Comparison of ENCODE assay signal across 32 mouse cellular contexts in the genomic region with DNA sequence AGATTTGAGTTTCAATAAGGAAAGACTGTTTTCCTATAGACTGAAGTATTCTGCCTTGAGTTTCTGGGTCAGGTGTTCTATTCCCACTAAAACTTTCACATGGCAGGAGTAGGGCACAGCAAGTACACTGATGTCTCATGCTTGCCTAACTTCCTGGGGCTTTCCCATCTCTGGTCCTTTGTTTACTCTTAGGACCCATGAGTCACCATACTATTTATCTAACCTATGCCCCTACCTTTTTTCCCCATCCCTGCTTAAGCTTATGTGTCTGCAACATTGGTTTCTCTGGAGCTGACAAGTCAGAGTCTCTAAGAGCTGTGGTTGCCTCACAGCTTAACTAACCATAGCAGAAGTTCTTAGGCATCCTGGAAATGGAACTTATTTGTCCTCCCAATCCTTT. TPM values are rescaled to one million over a fixed set of nuclear protein-coding genes. Genes with fewer than 3 reads are reported as not detected.
DNase-seq lines count a peak whose midpoint lies in the region; ATAC-seq and TF ChIP-seq lines count a peak whose summit lies in the region.
"Had no signal": no experiment of that assay in that cellular context is flagged by ENCODE, and none has a peak within 500 bp of the region (broad histone marks: within the 10 kb centered on the region; RNA-seq: fewer than 3 reads in every experiment).

No protein-coding gene starts in this region.

- no peaks in the 10 kb centered on the region for H3K27me3 ChIP-seq in liver, embryonic 12.5 days (replicated peaks)
- H3K27me3 ChIP-seq in liver, embryonic 14.5 days (ENCODE audit: control insufficient read depth, insufficient read depth, low read length), result no peaks in the 10 kb centered on the region
- no peaks in the 10 kb centered on the region for H3K27me3 ChIP-seq in liver, postnatal 0 days (ENCODE audit: insufficient read depth, low read length)
- H3K27me3 ChIP-seq in kidney, embryonic 15.5 days, result no peaks in the 10 kb centered on the region
- H3K27me3 ChIP-seq: embryonic facial prominence, embryonic 13.5 days; embryonic facial prominence, embryonic 15.5 days; forebrain, embryonic 12.5 days; Patski had no signal

- H3K9ac ChIP-seq in liver, embryonic 12.5 days, result no peak overlapping the region
- no peak overlapping the region for H3K9ac ChIP-seq in liver, embryonic 14.5 days (replicated peaks)
- H3K9ac ChIP-seq in liver, postnatal 0 days (replicated peaks), result no peak overlapping the region
- no peak overlapping the region for H3K9ac ChIP-seq in kidney, embryonic 15.5 days
- H3K9ac ChIP-seq: embryonic facial prominence, embryonic 13.5 days; embryonic facial prominence, embryonic 15.5 days; forebrain, embryonic 12.5 days had no signal

- peak; percentile 46 for DNase-seq in 3T3-L1 (ENCODE audit: low read depth, low spot score)
- DNase-seq in liver, embryonic 14.5 days (ENCODE audit: low read depth in 3 of 3, low spot score in 3 of 3), result no peak
- no peak for DNase-seq in liver, postnatal 0 days
- no peak for DNase-seq in layer of hippocampus, postnatal 10 days (ENCODE audit: low spot score in 2 of 2)
- DNase-seq in cerebellum, adult 9-10 months, result no peak
- DNase-seq: adrenal gland, adult 8-10 months; adrenal gland, postnatal 14 days; adrenal gland, postnatal 36 days; B cell, adult 2 months; cerebellum, adult 11-12 months; cerebellum, adult 2 months; cerebellum, adult 9-11 months; cerebellum, postnatal 14 days; cerebellum, postnatal 36 days; embryo, embryonic 11 days had no signal

- H3K9me3 ChIP-seq in liver, embryonic 12.5 days (replicated peaks), result 0 out of 2 replicates have a peak, but pooled peaks cover 4% of the 10 kb centered on the region
- no peaks in the 10 kb centered on the region; the same call in 1 of the 2 replicates for H3K9me3 ChIP-seq in liver, embryonic 14.5 days (ENCODE audit: control insufficient read depth, low read length)
- H3K9me3 ChIP-seq in liver, postnatal 0 days (ENCODE audit: low read length), result no peaks in the 10 kb centered on the region
- no peaks in the 10 kb centered on the region for H3K9me3 ChIP-seq in kidney, embryonic 15.5 days (replicated peaks)
- H3K9me3 ChIP-seq: embryonic facial prominence, embryonic 13.5 days had no signal

- no peaks in the 10 kb centered on the region for H3K4me1 ChIP-seq in liver, embryonic 12.5 days
- H3K4me1 ChIP-seq in liver, embryonic 14.5 days (replicated peaks; ENCODE audit: control insufficient read depth in 2 of 2, insufficient read depth in 2 of 2, low read length in 1 of 2), result peaks cover 0 to 3% of the 10 kb centered on the region in 2 experiments; a peak in 1 of 4 replicates
- H3K4me1 ChIP-seq in liver, postnatal 0 days (ENCODE audit: insufficient read depth), result no peaks in the 10 kb centered on the region
- H3K4me1 ChIP-seq in kidney, embryonic 15.5 days, result no peaks in the 10 kb centered on the region
- H3K4me1 ChIP-seq: embryonic facial prominence, embryonic 13.5 days; embryonic facial prominence, embryonic 15.5 days; forebrain, embryonic 10.5 days; forebrain, embryonic 12.5 days had no signal

- TF ChIP-seq CTCF in liver, embryonic 14.5 days (IDR thresholded peaks at IDR 0.05; ENCODE audit: low read depth), result no peak
- TF ChIP-seq CTCF in liver, postnatal 0 days (IDR thresholded peaks at IDR 0.05; ENCODE audit: low read depth), result no peak

- TF ChIP-seq EP300 in liver, embryonic 14.5 days (IDR thresholded peaks at IDR 0.05; ENCODE audit: low read depth), result no peak
- TF ChIP-seq EP300 in liver, postnatal 0 days (IDR thresholded peaks at IDR 0.05; ENCODE audit: low read depth), result no peak

- H3K4me2 ChIP-seq in liver, embryonic 12.5 days, result no peak overlapping the region
- H3K4me2 ChIP-seq in liver, embryonic 14.5 days (ENCODE audit: low read depth), result no peak overlapping the region
- H3K4me2 ChIP-seq in liver, postnatal 0 days (ENCODE audit: low read depth, low read length), result no peak overlapping the region
- no peak overlapping the region for H3K4me2 ChIP-seq in kidney, embryonic 15.5 days
- H3K4me2 ChIP-seq: embryonic facial prominence, embryonic 13.5 days; embryonic facial prominence, embryonic 15.5 days; forebrain, embryonic 12.5 days had no signal

- ATAC-seq in liver, embryonic 12.5 days, result peak; percentile 57
- ATAC-seq in liver, embryonic 14.5 days (ENCODE audit: insufficient read depth), result peak; percentile 31; the same call in 1 of the 2 replicates
- ATAC-seq in liver, postnatal 0 days, result peak; percentile 66
- ATAC-seq in kidney, embryonic 15.5 days (replicated peaks; ENCODE audit: low FRiP score), result no peak
- ATAC-seq: activated CD4-positive, CD25-positive, alpha-beta regulatory T cell, adult 4 months; CD4-positive, CD25-positive, alpha-beta regulatory T cell, adult 4 months; forebrain, embryonic 14.5 days; forebrain, embryonic 16.5 days; Patski had no signal

- H3K27ac ChIP-seq in liver, embryonic 12.5 days, result no peak overlapping the region
- no peak overlapping the region for H3K27ac ChIP-seq in liver, embryonic 14.5 days
- H3K27ac ChIP-seq in liver, postnatal 0 days (ENCODE audit: low read depth), result no peak overlapping the region
- H3K27ac ChIP-seq in kidney, embryonic 15.5 days, result no peak overlapping the region
- H3K27ac ChIP-seq: embryonic facial prominence, embryonic 13.5 days; embryonic facial prominence, embryonic 15.5 days; forebrain, embryonic 10.5 days; forebrain, embryonic 12.5 days had no signal

- H3K36me3 ChIP-seq in liver, embryonic 12.5 days, result no peaks in the 10 kb centered on the region
- H3K36me3 ChIP-seq in liver, embryonic 14.5 days (replicated peaks; ENCODE audit: control insufficient read depth, insufficient read depth, low read depth), result no peaks in the 10 kb centered on the region
- no peaks in the 10 kb centered on the region for H3K36me3 ChIP-seq in liver, postnatal 0 days (replicated peaks; ENCODE audit: insufficient read depth, low read length)
- H3K36me3 ChIP-seq in kidney, embryonic 15.5 days, result no peaks in the 10 kb centered on the region
- H3K36me3 ChIP-seq: embryonic facial prominence, embryonic 13.5 days; embryonic facial prominence, embryonic 15.5 days; forebrain, embryonic 10.5 days; forebrain, embryonic 12.5 days; G1E had no signal

- H3K4me3 ChIP-seq in liver, embryonic 12.5 days, result no peak overlapping the region
- H3K4me3 ChIP-seq in liver, embryonic 14.5 days (ENCODE audit: insufficient read depth in 1 of 2, low read depth in 2 of 2, low read length in 2 of 2), result no peak overlapping the region
- no peak overlapping the region for H3K4me3 ChIP-seq in liver, postnatal 0 days (ENCODE audit: low read depth, low read length)
- no peak overlapping the region for H3K4me3 ChIP-seq in kidney, embryonic 15.5 days (replicated peaks)
- H3K4me3 ChIP-seq: embryonic facial prominence, embryonic 13.5 days; embryonic facial prominence, embryonic 15.5 days; erythroblast, embryonic 14.5 days; forebrain, embryonic 10.5 days; forebrain, embryonic 12.5 days had no signal

RNA-seq across cellular contexts. Expression of a gene that starts 31.2 kb away (rescaled TPM):
- polyA plus RNA-seq in liver, embryonic 12.5 days (2016; fragmentation: Nextera tagmentation; extraction: Ambion mirVana), result not detected in 2 replicates
- 0.02 TPM in 1 of 2 replicates, not detected in the other for polyA plus RNA-seq in liver, embryonic 14.5 days (2012; rRNA removed)
- 0.05 and 0.06 TPM in 2 replicates for polyA plus RNA-seq in liver, embryonic 14.5 days (2014; fragmentation: Nextera tagmentation; extraction: Ambion mirVana)
- 1.0 and 1.2 TPM in 2 replicates for polyA plus RNA-seq in liver, postnatal 0 days (2015; fragmentation: Nextera tagmentation; extraction: Ambion mirVana)
- polyA plus RNA-seq in kidney, embryonic 15.5 days (2015; fragmentation: Nextera tagmentation; extraction: Ambion mirVana), result not detected in 2 replicates
- total RNA-seq in layer of hippocampus, postnatal 10 days (2021), result under 1 TPM in 1 of 2 experiments, not detected in 1; 0.29 TPM
- total RNA-seq: adrenal gland, adult 18-20 months; adrenal gland, postnatal 14 days; adrenal gland, postnatal 36 days; CH12.LX; common myeloid progenitor, adult 5-6 weeks; G1E had no signal
- polyA plus RNA-seq: activated CD4-positive, CD25-positive, alpha-beta regulatory T cell, adult 4 months; CD4-positive, CD25-positive, alpha-beta regulatory T cell, adult 4 months; embryonic facial prominence, embryonic 11.5 days; embryonic facial prominence, embryonic 13.5 days; embryonic facial prominence, embryonic 15.5 days; erythroblast, embryonic 14.5 days; forebrain, embryonic 10.5 days; forebrain, embryonic 12.5 days; forebrain, embryonic 14.5 days; forebrain, embryonic 16.5 days; G1E; Patski had no signal

RNA-seq across cellular contexts. Expression of a gene that starts 33.5 kb away (rescaled TPM):
- polyA plus RNA-seq in liver, embryonic 12.5 days (2016; fragmentation: Nextera tagmentation; extraction: Ambion mirVana), result 0.32 and 0.39 TPM in 2 replicates
- polyA plus RNA-seq in liver, embryonic 14.5 days (2012; rRNA removed), result 3.2 and 4.4 TPM in 2 replicates
- polyA plus RNA-seq in liver, embryonic 14.5 days (2014; fragmentation: Nextera tagmentation; extraction: Ambion mirVana), result 0.21 and 0.39 TPM in 2 replicates
- polyA plus RNA-seq in liver, postnatal 0 days (2015; fragmentation: Nextera tagmentation; extraction: Ambion mirVana), result 0.22 and 0.25 TPM in 2 replicates
- 0.48 and 0.61 TPM in 2 replicates for polyA plus RNA-seq in kidney, embryonic 15.5 days (2015; fragmentation: Nextera tagmentation; extraction: Ambion mirVana)
- 10 to 100 TPM; 14.7 to 17.5 TPM for total RNA-seq in layer of hippocampus, postnatal 10 days (2021)
